Mouse (Mus musculus) left cerebral cortex, postnatal 25 days (tissue): Measurements from ENCODE around the gene Trappc10. TPM values are rescaled to one million over a fixed set of nuclear protein-coding genes. Genes with fewer than 3 reads are reported as not detected.
A peak's percentile ranks its signal among the peaks of the same experiment; 100 is the strongest.

ENCODE experiments used
- DNase-seq, 2 experiments: peaks; one replicate each; pipeline ENCODE4 v3.0.0; 2022; ENCODE audit warnings: low spot score in 2 of 2, mixed read lengths in 1 of 2
- intact Hi-C: fragments of 180-260 bp; cut with DNase I; formaldehyde crosslinking; loops from one replicate; pipeline ENCODE4 v1.15.1; 2025
- total RNA-seq, 2 experiments: library from RNA; stranded (reverse); gene quantifications; 2 replicates each; pipeline ENCODE4 v1.2.3; 2021

Trappc10 gene
- 10 to 100 TPM; 81.1 to 87.2 TPM for total RNA-seq

DNA sequence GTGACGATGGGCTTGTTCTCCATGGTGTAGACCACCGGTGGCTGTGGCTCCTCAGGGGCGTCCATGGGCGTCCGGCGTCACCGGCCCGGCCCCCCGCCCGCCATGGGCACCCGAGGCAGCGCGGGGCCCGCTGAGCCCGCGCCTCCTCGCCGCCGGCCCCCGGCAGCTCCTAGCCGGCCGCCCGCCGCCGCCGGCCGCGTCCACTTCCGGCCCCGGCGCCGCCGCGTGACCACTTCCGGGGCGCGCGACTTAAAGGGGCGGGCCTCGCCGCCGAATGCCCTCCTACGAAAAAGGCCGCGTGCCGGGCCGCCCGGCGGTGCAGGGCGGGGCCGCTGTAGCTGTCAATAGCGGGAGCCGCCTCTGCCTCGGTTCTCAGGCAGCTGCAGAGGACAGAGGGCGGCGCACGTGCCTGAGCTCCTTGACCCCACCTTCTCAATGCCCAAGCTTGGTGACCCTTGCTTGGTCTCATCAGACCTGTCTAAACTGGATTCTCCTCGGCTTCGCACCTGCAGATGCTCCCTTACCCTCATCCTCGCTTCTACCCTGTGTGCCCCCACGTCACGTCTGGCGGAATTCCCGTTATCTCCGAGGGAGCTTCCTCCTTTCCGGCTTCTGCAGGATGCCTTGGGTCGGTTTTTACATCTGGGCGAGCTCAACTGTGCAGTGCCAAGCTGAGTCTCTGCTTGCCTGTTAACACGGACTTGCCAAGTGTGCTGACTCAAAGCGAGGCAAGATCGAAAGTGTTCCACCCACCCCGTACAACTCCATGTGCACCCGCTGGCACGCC is at the start of gene Trappc10:
TSS of gene Trappc10 (minus strand) at position 204 of the 787 bp plus-strand sequence.
- intact Hi-C loops, result loop anchor here (10.0 kb wide), 1 partner anchor 330 kb away; the partner anchor contains the start of gene Ilvbl
- DNase-seq, result peak; percentile 88 to 91

DNA sequence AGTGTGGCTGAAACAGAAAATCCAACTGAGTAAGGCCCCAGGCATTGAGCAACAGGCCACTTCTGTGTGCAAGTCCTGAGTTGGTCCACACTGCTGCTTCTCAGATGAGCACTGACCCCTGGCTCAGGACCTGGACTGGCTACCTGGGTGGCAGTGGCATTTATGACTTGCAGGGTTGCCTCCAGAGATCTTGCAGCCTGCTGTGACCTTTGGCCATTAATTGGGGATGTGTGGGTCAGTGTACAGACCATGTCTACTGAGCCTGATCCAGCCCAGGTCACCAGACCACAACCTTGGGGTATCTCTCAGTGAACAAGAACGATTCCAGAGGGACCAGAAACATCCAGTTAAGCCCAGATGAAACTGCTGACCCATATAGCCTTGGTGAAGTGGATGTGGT is 49.1 kb upstream of the Trappc10 start:
- intact Hi-C loops, result loop anchor here (5.0 kb wide), 1 partner anchor 34 kb away; no protein-coding TSS in a partner anchor
- no peak for DNase-seq

DNA sequence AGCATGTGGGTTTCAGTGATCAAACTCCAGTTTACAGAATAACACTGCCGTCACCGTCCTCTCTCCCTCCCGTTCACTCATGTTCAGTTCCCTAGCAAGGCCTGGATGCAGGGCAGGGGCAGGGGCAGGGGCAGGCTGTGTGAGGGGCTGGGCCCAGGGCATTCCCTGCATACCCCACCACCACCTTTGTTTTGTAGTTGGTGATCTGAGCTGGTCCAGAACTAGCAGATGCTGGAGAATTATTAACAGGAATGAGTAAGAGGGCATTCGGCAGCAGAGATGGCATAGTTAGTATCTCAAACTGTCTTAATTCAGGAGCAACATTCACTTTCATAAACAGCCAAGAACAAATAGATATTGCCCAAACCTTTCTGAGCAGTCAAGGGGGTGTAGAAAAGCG is 47.9 kb upstream of the Trappc10 start:
- no peak for DNase-seq
- intact Hi-C loops, result loop anchor here (5.0 kb wide), 1 partner anchor 35 kb away; no protein-coding TSS in a partner anchor

DNA sequence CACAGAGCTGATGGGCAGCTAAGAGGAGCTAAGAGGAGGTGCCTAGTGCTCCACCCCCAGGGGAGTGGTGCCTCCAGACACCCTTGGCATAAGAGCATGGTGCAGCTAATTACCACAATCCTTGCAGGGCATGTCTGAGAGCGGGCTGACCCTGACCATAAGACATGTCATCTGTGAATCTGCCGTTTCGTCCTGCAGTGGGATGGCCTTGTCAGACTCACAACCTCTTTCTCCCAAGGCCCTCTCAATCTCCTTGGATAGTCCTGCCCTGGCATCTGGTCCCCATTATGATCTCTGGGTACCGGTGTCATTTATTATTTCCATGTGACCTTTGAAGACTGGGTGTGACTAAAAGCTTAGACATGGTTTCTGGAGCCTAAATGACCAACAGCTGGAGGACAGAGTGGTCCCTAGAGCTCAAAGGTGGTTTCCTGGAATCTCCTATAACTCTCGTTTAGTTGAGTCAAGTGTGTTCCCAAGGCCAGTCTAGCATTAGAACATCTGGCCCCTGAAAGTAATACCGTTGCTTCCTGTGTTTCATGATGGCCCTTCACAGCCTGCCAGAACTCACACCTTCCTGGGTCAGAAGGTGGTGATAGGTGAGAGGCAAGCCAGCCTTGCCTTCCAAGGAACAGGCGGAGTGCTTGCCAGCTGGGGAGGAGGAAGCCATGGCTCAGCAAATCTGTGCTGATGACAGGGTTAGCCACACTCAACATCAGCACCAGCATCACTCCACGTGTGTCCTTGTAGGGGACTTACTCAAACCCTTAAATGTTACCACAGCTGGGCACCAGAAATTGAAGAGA is 46.5 kb upstream of the Trappc10 start:
- no peak for DNase-seq
- intact Hi-C loops, result loop anchor here (5.0 kb wide), 1 partner anchor 36 kb away; no protein-coding TSS in a partner anchor

DNA sequence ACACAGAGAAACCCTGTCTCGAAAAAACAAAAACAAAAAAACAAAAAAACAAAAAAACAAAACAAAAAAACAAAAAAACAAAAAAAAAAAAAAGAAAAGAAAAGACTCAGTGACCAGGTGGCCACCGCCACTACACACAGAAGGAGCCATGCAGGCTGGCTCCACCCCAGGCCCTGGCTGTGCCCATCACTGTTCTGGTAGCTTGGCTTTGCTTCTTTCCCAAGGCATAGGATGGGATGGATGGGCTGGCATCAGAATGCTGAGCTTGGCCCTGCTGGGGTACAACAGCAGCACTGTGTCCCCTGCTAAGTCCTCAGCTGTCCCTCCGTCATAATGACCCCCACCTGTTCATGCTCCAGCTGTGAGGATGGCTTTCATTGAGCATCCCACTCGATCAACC is 44.5 kb upstream of the Trappc10 start:
- intact Hi-C loops, result no loop called here
- DNase-seq, result no peak

DNA sequence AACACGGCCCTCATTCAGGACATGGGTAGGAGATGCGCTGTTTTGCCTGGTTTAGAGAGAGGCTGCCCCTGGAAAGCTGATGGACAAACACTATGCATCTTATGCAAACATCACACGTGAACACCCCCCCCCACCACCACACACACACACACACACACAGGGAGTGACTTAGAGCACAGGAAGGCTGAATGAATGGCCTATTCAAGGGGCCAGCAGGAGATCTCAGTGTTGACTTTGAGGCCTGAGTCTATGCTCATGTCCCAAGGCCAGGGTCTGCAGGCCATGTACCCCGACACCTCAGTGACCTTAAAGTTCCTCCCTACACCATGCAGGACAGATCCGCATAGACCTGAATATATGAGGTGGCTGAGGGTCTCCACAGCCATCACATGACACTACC is 43.7 kb upstream of the Trappc10 start:
- no peak for DNase-seq
- intact Hi-C loops, result no loop called here

DNA sequence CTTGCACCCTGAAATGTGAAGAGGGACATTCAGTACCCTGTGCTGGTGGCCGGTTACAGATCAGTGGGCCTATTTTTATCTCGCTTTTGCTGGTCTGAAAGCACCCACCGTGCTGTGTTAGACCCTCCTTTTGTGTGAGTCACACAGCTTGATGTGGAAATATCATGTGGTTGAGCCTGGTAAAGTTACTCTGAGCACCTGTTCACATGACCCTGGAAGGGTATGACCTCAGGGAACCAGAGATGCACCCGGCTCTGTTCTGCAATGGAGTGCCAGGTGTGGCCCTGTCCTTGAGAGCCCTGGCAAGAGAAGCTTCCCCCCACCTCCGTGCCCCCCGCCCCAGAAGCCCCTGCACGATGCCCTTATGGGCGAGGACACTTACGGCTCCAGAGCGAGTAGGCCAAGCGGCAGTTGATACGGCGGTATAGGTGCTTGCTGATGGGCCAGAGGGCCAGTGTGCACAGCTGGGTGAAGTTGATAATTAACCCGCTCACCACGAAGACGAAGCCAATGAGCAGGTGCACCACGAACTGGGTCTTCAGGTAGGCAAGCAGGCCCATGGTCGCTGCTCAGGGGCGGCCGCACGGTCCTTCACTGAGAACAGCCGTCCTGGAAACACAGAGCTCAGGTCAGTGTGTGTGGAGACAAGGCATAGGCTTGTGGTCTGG is 43.2 kb upstream of the Trappc10 start:
- intact Hi-C loops, result no loop called here
- DNase-seq, result no peak

DNA sequence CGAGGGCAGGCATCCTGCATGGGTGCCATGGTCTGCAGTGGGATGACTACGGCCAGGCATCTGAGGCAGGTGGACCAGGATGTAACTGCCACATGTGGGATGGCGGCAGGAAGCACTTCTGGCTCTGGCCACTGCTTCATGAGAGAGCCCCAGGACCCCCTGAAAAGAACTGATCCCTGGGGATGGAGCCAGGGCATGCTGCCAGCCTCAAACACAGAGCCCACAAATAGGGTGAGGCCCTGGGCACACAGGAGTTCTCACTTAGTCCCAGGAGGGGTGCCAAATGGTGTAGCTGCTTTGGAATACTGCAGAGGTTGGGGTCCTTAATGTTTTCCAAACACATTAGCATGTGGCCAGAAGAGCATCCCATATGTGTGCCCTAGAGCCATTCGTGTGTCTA is 41.5 kb upstream of the Trappc10 start:
- intact Hi-C loops, result no loop called here
- no peak for DNase-seq

DNA sequence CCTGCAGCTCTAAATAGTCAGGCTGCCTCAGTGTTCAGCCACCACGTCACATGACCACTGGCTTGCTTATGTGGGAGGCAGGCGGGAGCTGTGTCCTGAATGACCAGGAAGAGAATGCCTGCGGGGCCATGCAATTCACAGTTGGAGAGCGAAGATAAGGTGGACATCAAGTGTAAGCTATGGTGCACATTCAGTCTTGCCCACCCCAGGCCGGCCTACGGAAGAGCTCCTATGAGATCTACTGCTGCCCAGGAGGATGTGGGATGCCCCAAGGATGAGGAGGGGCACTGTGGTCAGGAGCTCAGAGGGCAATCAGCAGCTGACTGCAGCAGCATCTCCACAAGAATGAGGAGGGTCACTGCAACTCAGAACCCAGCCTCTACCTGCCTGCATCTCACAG is 41.0 kb upstream of the Trappc10 start:
- DNase-seq, result no peak
- intact Hi-C loops, result no loop called here

DNA sequence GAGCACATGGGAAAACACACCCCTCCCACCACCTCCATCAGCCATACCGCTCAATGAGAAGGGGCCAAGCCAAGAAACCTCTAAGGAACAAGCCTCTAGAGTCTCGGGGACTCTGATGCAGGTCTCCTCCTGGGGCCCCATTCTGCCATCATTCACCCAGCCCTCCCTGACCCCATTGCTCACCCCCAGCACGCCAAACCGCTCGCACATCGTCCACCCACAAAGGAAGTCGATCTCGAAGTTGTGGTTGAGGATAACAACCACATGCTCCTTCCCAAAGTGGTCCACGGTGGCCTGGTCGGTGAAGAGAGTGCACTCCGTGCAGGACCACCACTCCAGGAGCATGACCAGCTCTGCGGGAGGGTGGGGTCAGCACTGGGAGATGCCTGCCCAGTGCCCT is 40.4 kb upstream of the Trappc10 start:
- intact Hi-C loops, result no loop called here
- DNase-seq, result no peak

DNA sequence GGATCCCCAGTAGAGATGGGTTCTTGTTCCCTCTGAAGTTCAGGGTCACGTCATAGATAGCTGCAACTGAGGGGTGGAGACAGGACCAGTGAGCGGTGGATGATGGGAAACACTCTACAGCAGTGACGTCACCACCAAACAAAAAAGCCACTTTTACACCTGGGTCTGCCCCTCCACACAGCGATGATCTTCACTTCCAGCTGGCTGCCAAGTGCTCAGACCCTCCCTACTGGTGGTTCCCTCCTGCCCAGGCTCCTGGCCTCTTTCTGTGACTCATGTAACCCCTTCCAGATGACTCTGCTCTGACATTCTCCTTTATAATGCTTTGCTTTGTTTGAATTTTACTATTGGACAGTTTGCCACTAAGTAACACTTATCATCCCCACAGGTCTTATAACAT is 38.0 kb upstream of the Trappc10 start:
- intact Hi-C loops, result no loop called here
- DNase-seq, result no peak

DNA sequence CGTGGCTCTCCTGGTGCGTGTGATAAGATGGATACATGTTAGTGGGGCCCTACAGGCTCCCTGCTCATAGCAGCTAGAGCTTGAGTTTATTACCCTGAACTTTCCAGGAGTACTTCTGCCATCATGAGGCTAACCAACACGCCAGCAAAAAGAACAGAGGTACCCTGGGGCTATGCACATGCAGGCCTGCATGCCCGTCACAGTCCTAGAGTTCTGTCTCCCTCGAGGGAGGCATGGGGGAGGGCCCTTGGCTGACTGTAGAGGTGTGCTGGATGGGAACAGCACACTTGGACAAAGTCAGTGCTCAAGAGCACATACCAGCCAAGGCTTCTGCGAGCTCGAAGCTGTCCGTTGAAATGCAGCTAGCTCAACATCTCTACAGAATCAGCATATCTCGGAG is 36.0 kb upstream of the Trappc10 start:
- intact Hi-C loops, result no loop called here
- no peak for DNase-seq

DNA sequence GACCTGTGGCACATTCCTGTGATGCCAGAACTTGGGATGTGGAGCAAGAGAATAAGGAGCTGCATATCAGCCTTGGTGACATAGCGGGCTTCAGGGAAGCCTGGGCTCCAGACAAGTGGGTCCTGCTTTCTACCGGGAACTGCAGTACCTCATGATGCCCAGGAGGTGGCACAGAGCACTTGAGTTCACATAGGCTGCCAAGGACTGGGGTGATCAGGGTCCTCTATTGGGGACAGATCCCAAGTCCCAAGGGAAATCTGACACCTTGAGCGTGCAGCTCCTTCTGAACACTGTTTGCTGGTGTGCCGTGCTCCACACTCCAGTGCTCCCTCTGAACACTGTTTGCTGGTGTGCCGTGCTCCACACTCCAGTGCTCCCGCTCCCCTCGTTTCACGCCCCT is 34.8 kb upstream of the Trappc10 start:
- peak; percentile 65 to 68 for DNase-seq
- intact Hi-C loops, result loop anchor here (1.0 kb wide), 2 partner anchors 113 to 117 kb away; no protein-coding TSS in a partner anchor

DNA sequence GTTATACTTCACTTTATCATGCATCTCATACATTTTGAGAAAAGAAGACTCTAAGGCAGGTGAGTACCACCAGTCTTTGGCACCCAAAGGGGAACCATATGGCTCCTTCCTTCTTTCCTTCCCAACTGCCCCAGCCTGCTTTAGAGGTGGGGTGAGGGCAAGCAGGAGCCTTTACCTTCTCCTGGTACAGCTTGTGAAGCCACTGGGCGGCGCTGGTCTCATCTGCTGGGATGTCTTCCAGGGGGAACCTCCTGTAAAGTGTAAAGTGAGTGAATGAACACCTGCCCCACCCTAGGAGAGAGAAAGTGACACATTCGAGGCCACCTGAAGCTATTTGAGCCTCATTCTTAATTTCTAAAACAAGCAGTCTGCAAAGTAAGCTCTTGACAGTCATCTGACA is 33.4 kb upstream of the Trappc10 start:
- no peak for DNase-seq
- intact Hi-C loops, result no loop called here

DNA sequence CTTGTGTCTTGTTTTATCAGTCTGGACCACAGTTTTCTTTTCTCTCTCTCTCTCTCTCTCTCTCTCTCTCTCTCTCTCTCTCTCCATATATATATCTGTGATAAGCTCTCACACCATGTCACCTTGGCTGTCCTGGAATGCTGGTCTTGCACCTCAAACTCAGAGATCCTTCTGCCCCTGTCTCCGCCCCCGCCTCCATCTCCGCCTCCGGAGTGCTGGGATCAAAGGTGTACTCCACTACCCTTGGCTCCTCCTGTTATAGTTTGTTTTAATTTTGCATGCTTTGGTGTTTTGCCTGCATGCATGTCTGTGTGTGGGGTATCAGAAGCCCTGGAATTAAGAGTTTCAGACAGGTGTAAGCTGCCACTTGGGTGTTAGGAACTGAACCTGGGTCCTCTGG is 31.8 kb upstream of the Trappc10 start:
- no peak for DNase-seq
- intact Hi-C loops, result no loop called here

DNA sequence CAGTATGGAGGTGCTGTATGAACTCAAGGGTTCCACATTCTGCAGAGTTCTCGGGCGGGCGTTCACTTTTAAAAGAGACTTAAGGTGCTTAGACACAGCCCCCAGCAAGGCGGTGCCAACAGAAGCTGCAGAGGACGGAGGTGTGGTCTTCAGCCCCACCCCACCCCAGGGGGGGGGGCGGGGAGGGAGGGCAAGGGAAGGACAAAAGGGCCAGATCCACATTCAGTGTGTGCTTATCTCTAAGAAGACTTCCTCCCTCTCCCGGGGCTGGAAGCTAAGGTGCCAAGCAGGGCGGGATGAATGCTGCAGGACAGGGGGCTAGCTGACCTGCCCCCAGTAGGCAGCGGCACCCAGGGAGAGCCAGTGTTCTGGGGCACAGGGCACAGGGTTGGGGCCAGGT is 28.5 kb upstream of the Trappc10 start:
- DNase-seq, result no peak
- intact Hi-C loops, result no loop called here

DNA sequence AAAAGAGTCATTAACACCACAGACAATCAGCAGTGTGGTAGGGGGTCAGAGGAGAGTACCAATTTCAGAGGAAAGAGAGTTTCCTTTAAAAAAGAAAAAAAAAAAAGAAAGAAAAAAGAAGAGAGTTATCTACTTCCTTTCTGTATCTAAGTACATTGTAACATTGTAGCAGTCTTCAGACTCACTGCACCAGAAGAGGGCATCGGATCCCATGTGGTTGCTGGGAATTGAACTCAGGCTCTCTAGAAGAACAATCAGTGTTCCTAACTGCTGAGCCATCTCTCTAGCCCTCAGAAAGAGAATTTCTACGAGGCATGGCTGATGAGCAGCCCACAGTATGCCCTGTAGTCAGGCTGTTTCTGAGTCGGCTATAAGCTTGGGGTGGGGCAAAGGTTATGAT is 21.4 kb upstream of the Trappc10 start:
- DNase-seq, result no peak
- intact Hi-C loops, result no loop called here

DNA sequence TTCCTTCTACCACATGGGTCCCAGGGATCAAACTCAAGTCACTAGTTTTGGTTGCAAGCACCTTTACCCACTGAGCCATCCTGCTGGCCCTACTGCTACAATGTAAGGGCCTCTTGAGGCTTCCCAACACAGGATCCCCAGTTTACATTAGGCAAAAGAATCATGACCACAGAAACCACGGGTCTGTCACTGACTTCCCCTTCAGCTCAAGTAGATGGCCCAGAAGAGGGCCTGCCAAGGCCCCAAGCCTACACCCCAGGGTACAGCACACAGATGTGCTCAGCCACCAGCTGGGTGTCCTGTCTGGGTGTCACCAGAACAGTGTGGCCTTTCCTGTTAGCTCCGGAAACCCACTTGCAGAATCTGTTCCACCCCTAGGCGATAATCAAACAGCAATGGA is 20.3 kb upstream of the Trappc10 start:
- DNase-seq, result no peak
- intact Hi-C loops, result no loop called here

DNA sequence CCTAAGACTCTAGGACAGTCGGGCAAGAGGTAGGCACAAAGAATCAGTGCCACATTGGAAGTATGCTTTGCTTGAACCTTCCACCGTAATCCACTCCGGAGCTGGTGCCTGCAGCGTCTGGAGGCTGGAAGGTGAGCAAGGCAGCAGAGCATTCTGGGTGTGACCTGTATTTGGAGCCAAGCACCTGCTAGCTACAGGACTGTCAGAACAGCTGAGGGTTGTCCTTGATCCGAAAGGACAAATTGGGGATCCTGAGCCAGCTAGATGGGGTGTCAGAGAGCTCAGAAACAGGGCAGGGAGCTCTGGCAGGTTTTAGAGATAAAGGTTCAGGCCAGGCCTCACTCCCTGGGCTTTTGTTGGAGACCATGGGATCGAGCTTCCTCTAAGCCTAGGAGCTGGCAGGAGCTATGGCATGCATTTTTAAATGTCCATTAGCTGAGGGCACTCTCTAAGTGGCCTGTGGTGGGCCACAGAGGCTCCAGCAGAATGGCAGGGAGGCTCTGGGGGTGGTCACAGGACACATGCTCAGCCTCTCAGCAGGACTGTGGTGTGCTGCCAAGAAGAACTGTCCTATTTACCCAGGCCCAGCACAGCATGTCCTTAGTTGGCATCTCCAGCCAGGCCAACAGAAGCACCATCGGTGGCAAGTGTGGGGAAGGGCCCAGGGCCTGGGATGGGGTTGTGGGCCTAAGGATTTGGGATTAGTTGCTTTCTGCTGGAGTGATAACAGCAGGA is 16.6 kb upstream of the Trappc10 start:
- intact Hi-C loops, result no loop called here
- DNase-seq, result no peak

DNA sequence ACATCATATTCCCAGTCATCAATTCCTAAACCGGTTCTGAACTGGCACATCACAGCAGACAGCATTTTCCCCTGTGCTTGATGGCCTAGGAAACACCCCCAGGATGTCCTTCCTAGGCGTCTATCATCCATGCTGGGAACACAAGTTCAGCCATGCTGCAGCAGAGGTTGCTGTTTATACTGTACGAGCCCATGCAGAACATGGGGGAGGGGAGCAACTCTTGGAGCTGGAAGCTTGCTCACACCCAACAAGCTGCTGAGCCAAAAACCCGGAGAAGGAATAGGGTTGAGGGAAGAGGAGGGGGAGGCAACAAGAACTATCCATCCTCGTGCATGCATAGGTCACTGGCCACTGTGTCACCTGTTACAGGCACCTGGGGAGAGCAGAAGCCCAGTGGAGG is 15.9 kb upstream of the Trappc10 start:
- DNase-seq, result no peak
- intact Hi-C loops, result no loop called here
